Mouse (Mus musculus) cerebellum, adult 2 months (tissue): Measurements from ENCODE around the gene Cdk5. TPM values are rescaled to one million over a fixed set of nuclear protein-coding genes. Genes with fewer than 3 reads are reported as not detected.
A peak's percentile ranks its signal among the peaks of the same experiment; 100 is the strongest.
"Not testable (repeated sequence)": the region's sequence is repeated elsewhere in the genome, so short reads cannot be mapped to it uniquely, and the experiment has no call there.

Experiments used
- DNase-seq, 2 experiments: peaks; one replicate each; pipeline ENCODE4 v3.0.0; 2021
- H3K27ac ChIP-seq: fragments of 200-500 bp; 2 replicates; pipeline ENCODE4 v1.5.1; 2012; ENCODE audit warnings: low read length, control low read depth, inconsistent platforms; ENCODE audit not compliant: insufficient read depth
- H3K27me3 ChIP-seq: fragments of 200-500 bp; 2 replicates; pipeline ENCODE4 v1.6.1; 2012; ENCODE audit warnings: inconsistent platforms, mild to moderate bottlenecking, low read length, moderate library complexity; ENCODE audit not compliant: control insufficient read depth, insufficient read depth
- H3K4me1 ChIP-seq: fragments of 200-500 bp; 2 replicates; pipeline ENCODE4 v1.6.1; 2011; ENCODE audit warnings: low read length; ENCODE audit not compliant: control insufficient read depth, insufficient read depth
- H3K4me3 ChIP-seq: fragments of 200-500 bp; replicated peaks from 2 replicates; pipeline ENCODE3; 2011; ENCODE audit warnings: mild to moderate bottlenecking, low read depth, low read length, control low read depth; ENCODE audit not compliant: insufficient read depth
- CTCF ChIP-seq: fragments of 200-500 bp; IDR thresholded peaks from 2 replicates; pipeline ENCODE4 v1.5.1; 2011; ENCODE audit warnings: low read depth, mild to moderate bottlenecking, control low read depth, low read length, moderate library complexity, borderline replicate concordance; ENCODE audit not compliant: insufficient read depth
- POLR2A ChIP-seq: fragments of 200-500 bp; IDR thresholded peaks from 2 replicates; pipeline ENCODE4 v1.6.1; 2011; ENCODE audit warnings: low read length, control low read depth, borderline replicate concordance; ENCODE audit not compliant: insufficient read depth
- WGBS: fragments of 180-500 bp; shearing (Covaris S2); methylation state at CpG from one replicate; pipeline ENCODE4 v1.1.7; 2018; 5-methylcytosine and 5-hydroxymethylcytosine counted together
- polyA plus RNA-seq: library from polyadenylated mRNA; depleted of rRNA; stranded (reverse); fragments of >200 nt; gene quantifications from 2 replicates; pipeline ENCODE4 v1.2.3, GENCODE M21; 2012

Cdk5 gene
- polyA plus RNA-seq, 1 experiment = 221 TPM

DNA sequence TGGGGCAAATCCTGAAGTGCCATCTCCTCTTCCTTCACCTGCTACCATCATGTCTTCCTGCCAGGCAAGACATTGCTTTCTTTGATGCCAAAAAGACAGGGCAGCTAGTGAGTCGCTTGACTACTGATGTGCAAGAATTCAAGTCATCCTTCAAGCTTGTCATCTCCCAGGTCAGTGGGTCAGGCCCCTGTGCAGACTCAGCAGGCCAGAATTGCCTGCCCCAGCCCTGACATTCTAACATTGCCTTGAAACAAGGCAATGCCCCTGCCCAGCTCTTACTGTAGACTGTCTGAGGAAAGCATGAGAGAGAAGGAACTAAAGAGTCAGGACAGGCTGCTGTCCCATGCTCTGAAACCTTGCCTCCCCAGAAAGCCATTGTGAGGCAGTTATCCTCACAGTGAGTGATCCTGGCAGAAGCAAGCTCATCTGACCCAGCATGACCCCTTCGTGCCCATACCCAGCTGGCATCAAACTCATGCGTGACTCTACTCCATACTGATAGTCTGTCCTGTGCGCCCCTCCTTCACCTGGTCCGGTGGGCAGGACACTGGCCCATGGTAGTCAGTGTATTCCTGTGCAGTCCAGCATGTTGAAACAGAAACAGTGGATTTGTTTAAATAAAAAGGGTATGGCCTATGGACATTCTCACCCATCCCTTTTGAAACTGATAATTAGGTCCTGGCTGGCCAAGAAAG, 22.3 kb downstream of the Cdk5 start:
- Histone ChIP-seq H3K27ac (no peak overlapping the region), H3K4me3 (no peak overlapping the region), H3K27me3 (no peaks in the 10 kb centered on the region), H3K4me1 (peaks cover 25% of the 10 kb centered on the region)
- 71% methylated on average over 5 of the region's 5 CpGs for WGBS
- TF ChIP-seq POLR2A (no peak), CTCF (no peak)
- DNase-seq = no peak

DNA sequence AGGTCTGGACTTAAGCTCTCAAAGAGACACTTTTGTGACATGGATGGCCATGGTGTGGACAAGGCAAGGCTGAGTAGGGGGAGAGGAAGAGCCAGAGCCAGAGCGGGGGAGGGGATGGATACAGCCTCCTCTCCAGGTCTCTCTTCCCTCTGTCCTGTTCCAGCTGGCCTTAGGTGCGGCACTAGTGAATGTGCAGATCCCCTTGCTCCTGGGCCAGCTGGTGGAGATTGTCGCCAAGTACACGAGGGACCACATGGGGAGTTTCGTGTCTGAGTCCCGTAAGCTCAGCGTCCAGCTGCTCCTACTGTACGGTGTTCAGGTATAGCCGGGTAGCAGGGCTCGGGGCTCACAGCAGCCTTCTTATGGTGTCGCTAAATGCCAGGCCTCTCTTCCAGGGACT, 23.0 kb downstream of the Cdk5 start:
- DNase-seq = no peak
- H3K4me3 ChIP-seq = no peak overlapping the region
- peaks cover 25% of the 10 kb centered on the region for H3K4me1 ChIP-seq
- TF ChIP-seq CTCF = no peak
- TF ChIP-seq POLR2A = no peak
- H3K27me3 ChIP-seq = no peaks in the 10 kb centered on the region
- 34% methylated on average over 11 of the region's 11 CpGs for WGBS
- no peak overlapping the region for H3K27ac ChIP-seq

GRCm38 (mm10) chr5:24399686-24400085, 23.6 kb downstream of the Cdk5 start:
- DNase-seq = no peak
- H3K27ac ChIP-seq = no peak overlapping the region
- no peak for TF ChIP-seq CTCF
- no peak for TF ChIP-seq POLR2A
- H3K27me3 ChIP-seq = no peaks in the 10 kb centered on the region
- WGBS = 81% methylated on average over 10 of the region's 10 CpGs
- H3K4me3 ChIP-seq = no peak overlapping the region
- H3K4me1 ChIP-seq = peaks cover 24% of the 10 kb centered on the region

- peaks cover 15% of the 10 kb centered on the region for H3K4me1 ChIP-seq
- H3K27me3 ChIP-seq, H3K27ac ChIP-seq, DNase-seq, H3K4me3 ChIP-seq: not testable (repeated sequence)
- whole genome bisulfite sequencing = 93% methylated on average over 6 of the region's 6 CpGs
Measured at GRCm38 (mm10) chr5:24396254-24396653, 27.1 kb downstream of the Cdk5 start.

DNA sequence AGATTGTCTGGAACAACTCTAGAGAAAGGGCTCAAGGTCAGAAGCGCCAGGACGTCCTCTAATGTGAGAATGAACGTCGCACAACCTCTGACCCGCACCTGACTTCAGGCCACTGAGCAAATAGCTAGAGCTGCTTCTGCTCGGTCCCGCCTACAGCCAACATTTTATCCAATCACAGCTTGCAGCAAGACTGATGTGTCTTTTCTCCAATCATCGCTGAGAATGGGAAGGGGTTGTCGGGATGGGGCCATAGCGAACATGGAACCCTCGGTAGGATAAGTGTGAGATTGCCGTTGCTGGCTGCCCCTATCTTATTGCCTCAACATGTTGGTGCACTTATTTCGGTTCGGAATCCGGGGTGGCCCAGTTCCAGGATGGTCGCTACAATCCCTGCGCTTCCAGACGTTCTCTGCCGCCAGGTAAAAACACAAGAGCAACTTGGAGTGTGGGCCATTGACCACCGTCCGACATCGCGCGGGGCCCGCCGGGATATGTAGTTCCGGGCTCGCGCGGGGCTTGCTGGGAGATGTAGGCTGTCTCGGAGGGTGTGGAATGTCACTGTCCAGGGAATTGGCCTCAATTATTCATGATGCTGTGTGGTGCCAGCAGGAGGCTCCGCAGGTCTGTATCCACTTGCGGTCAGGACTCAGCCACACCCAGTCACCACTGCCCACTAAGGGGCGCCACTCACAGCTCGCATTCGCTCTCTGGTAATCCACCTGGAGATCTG, 29.0 kb downstream of the Cdk5 start:
- peak; percentile 76 for TF ChIP-seq CTCF
- TF ChIP-seq POLR2A = peak; percentile 62; the same call in 1 of the 2 replicates
- Histone ChIP-seq H3K27ac (peak overlapping the region; percentile 51), H3K4me1 (no peaks in the 10 kb centered on the region), H3K27me3 (no peaks in the 10 kb centered on the region), H3K4me3 (peak overlapping the region; percentile 79)
- under 1% methylated on average over 36 of the region's 36 CpGs for WGBS
- peak; percentile 98 for DNase-seq

- Histone ChIP-seq H3K27ac (peak within 1 kb of the TSS; percentile 51), H3K4me1 (no peaks in the 10 kb centered on the region), H3K27me3 (no peaks in the 10 kb centered on the region), H3K4me3 (peak within 1 kb of the TSS; percentile 79)
- 25% methylated on average over 7 of the region's 7 CpGs for WGBS
- TF ChIP-seq POLR2A = no peak
- peak; percentile 69; the same call in 1 of the 2 replicates for TF ChIP-seq CTCF
- DNase-seq = peak; percentile 72 to 76
Measured at GRCm38 (mm10) chr5:24393392-24393997, 29.8 kb downstream of the Cdk5 start, which contains the start of gene Abcb8. TSS of gene Abcb8 (plus strand) at chr5:24393663.

DNA sequence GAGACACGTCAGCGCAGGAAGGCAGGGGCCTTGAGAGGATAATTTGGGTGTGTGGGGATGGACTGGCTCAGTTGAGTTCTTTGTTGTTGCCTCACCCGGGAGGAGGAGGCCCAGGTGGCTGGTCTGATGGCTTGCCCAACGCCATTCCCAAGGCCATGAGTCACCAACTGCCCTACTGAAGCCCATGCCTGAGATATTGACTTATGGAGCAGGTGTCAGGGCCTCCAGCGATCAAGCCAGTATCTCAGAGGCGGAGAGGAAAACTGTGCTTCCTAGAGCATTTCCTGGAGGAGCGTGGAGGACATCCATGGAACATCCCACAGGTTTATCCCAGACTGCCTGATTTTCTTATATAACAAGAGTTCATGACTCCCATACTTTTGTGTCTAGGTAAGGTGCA, 30.6 kb downstream of the Cdk5 start:
- no peak overlapping the region for H3K4me3 ChIP-seq
- DNase-seq = no peak
- no peaks in the 10 kb centered on the region for H3K27me3 ChIP-seq
- WGBS = 81% methylated on average over 7 of the region's 7 CpGs
- no peak overlapping the region for H3K27ac ChIP-seq
- TF ChIP-seq CTCF (no peak), POLR2A (no peak)
- H3K4me1 ChIP-seq = no peaks in the 10 kb centered on the region

DNA sequence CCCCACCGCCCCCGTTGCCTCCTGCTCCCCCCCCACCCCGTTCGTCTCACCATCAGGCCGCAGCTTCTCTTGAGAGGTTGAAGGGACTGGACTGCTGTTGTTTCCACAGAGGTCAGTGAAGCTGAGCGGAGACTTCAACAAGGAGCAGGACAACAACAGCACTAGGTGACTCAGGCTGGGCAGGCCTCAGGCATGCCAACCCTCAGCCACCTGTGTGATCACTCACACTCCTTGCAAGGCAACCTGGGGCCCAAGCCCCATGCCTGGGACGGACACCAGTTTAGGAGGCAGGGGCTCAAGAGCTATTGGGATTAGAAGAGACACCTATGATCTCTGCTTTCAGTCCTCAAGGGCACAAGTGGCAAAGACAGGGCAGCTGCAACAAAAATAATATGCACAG, 31.5 kb downstream of the Cdk5 start, which contains the start of gene Atg9b:
TSS of gene Atg9b (minus strand) at position 280 of the 400 bp plus-strand sequence.
- Histone ChIP-seq H3K27me3 (no peaks in the 10 kb centered on the region), H3K27ac (no peak within 1 kb of the TSS), H3K4me1 (peaks cover 5% of the 10 kb centered on the region; the same call in 1 of the 2 replicates), H3K4me3 (no peak within 1 kb of the TSS)
- no peak for DNase-seq
- WGBS = 82% methylated on average over 7 of the region's 7 CpGs
- TF ChIP-seq CTCF (no peak), POLR2A (no peak)
